Mouse (Mus musculus) left cerebral cortex, postnatal 10 days (tissue): ENCODE results near the gene Nxph4. TPM values are rescaled to one million over a fixed set of nuclear protein-coding genes. Genes with fewer than 3 reads are reported as not detected.

Experiments used
- total RNA-seq, 2 experiments: library from RNA; stranded (reverse); gene quantifications; 2 replicates each; pipeline ENCODE4 v1.2.3; 2021

Nxph4 gene
- total RNA-seq, 2 experiments from 2014 or later, result 5.8 to 8.5 TPM

Other genes with a start within 250 kb of the Nxph4 start
- 10 to 100 TPM; 37.4 to 45.5 TPM for gene Mbd6, start 245.5 kb downstream of the Nxph4 start, total RNA-seq
- gene Mars, start 222.8 kb downstream of the Nxph4 start, total RNA-seq, result 10 to 100 TPM; 59.1 to 62.0 TPM
- gene Arhgap9, start 212.6 kb downstream of the Nxph4 start, total RNA-seq, result under 1 TPM; 0.92 to 0.93 TPM
- 1 to 10 TPM; 1.5 to 1.7 TPM for gene Gli1, start 192.6 kb downstream of the Nxph4 start, total RNA-seq
- gene Inhbe, start 180.1 kb downstream of the Nxph4 start, total RNA-seq, result under 1 TPM in 1 of 2 experiments, not detected in 1; 0.08 TPM
- gene Inhbc, start 164.1 kb downstream of the Nxph4 start, total RNA-seq, result not detected
- 100 to 1,000 TPM; 288 to 322 TPM for gene R3hdm2, start 154.2 kb downstream of the Nxph4 start, total RNA-seq
- 1 to 10 TPM; 4.1 to 7.5 TPM for gene Stac3, start 32.9 kb downstream of the Nxph4 start, total RNA-seq
- gene Ndufa4l2, start 19.6 kb downstream of the Nxph4 start, total RNA-seq, result 1 to 10 TPM; 6.0 to 7.0 TPM
- 10 to 100 TPM; 28.3 to 32.8 TPM for gene Shmt2, start 12.1 kb downstream of the Nxph4 start, total RNA-seq
- 100 to 1,000 TPM; 264 to 283 TPM for gene Lrp1, start 86.6 kb upstream of the Nxph4 start, total RNA-seq
- gene Stat6, start 108.4 kb upstream of the Nxph4 start, total RNA-seq, result 10 to 100 TPM in 1 of 2 experiments, 1 to 10 TPM in 1; 9.4 to 10.2 TPM
- gene Nemp1, start 132.3 kb upstream of the Nxph4 start, total RNA-seq, result 1 to 10 TPM; 3.4 to 4.4 TPM
- 10 to 100 TPM; 28.5 to 32.1 TPM for gene Nab2, start 134.0 kb upstream of the Nxph4 start, total RNA-seq
- gene Myo1a, start 170.6 kb upstream of the Nxph4 start, total RNA-seq, result under 1 TPM; 0.28 TPM
- 10 to 100 TPM; 14.5 to 17.8 TPM for gene Tac2, start 189.9 kb upstream of the Nxph4 start, total RNA-seq
- 1 to 10 TPM; 8.8 to 10.0 TPM for gene Zbtb39, start 205.0 kb upstream of the Nxph4 start, total RNA-seq
- 1 to 10 TPM; 1.3 to 1.6 TPM for gene Gpr182, start 217.2 kb upstream of the Nxph4 start, total RNA-seq
- gene Rdh1, start 225.2 kb upstream of the Nxph4 start, total RNA-seq, result under 1 TPM; 0.19 to 0.28 TPM
- under 1 TPM in 1 of 2 experiments, not detected in 1; 0.24 TPM for gene Rdh16f1, start 225.2 kb upstream of the Nxph4 start, total RNA-seq
- under 1 TPM; 0.47 to 0.66 TPM for gene Rdh9, start 241.8 kb upstream of the Nxph4 start, total RNA-seq